Mouse (Mus musculus) layer of hippocampus, postnatal 14 days (tissue): ENCODE results near the gene Atxn1. TPM values are rescaled to one million over a fixed set of nuclear protein-coding genes. Genes with fewer than 3 reads are reported as not detected.

Experiments
- DNase-seq, 2 experiments: peaks; one replicate each; pipeline ENCODE4 v3.0.0; 2021 to 2022; ENCODE audit warnings: low spot score in 2 of 2, mixed read lengths in 1 of 2
- total RNA-seq, 2 experiments: library from RNA; stranded (reverse); gene quantifications; 2 replicates each; pipeline ENCODE4 v1.2.3; 2021

Gene Atxn1
- total RNA-seq, 2 experiments from 2014 or later, result 92.4 to 124 TPM

- peak; percentile 77 to 86 for DNase-seq
These were observed 456.3 kb downstream of the Atxn1 start for GRCm38 (mm10) chr13:45508495-45508894.

- peak; percentile 78 to 87 for DNase-seq
These were observed 457.3 kb downstream of the Atxn1 start, which contains the start of gene Gmpr for GRCm38 (mm10) chr13:45507274-45508229. Gene Gmpr (plus strand): TSS chr13:45507444.

GRCm38 (mm10) chr13:45505546-45505945, 459.3 kb downstream of the Atxn1 start:
- DNase-seq, result no peak

DNA sequence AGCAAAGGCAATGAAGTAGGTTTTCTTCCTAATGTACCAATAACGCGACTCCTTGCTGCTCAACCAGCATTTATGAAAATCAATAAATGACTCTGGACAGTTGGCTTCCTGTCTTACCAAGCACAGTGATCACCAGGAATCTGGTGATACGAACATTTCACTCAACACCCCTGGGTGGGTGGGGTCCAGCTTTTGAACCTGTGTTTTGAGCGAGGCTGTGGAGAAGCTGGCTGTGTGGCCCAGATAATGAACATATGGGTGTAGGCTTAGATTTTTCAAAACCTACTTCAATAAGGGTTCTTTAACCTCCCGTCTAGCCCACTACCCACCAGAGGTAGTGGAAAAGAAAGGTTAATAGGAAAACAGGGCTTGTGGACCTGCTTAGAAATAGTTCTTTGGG, 462.0 kb downstream of the Atxn1 start:
- DNase-seq, result no peak

- DNase-seq, result no peak
These were observed 464.9 kb downstream of the Atxn1 start for GRCm38 (mm10) chr13:45499906-45500305.
